Mouse (Mus musculus) E14TG2a.4 (cell line): ENCODE measurements around the gene Ctsll3.
A peak's percentile ranks its signal among the peaks of the same experiment; 100 is the strongest.

Experiments
- H3K27me3 ChIP-seq: 2 replicates; pipeline ENCODE4 v1.6.1; 2014; ENCODE audit warnings: low read length, control low read depth; ENCODE audit not compliant: insufficient read depth
- H3K36me3 ChIP-seq: 2 replicates; pipeline ENCODE4 v1.6.1; 2014; ENCODE audit warnings: low read length, control low read depth; ENCODE audit not compliant: insufficient read depth
- H3K4me1 ChIP-seq: replicated peaks from 2 replicates; pipeline ENCODE4 v1.6.1; 2014; ENCODE audit warnings: low read depth, low read length, control low read depth
- H3K4me3 ChIP-seq: replicated peaks from 2 replicates; pipeline ENCODE4 v1.5.1; 2014; ENCODE audit warnings: mild to moderate bottlenecking, low read length
- H3K9me3 ChIP-seq: 2 replicates; pipeline ENCODE4 v1.6.1; 2014; ENCODE audit warnings: low read length, control low read depth
- CTCF ChIP-seq: conservative IDR thresholded peaks from 2 replicates; pipeline ENCODE4 v1.5.1; 2014; ENCODE audit warnings: low read length
- NANOG ChIP-seq: IDR thresholded peaks from 2 replicates; pipeline ENCODE4 v1.6.1; 2014; ENCODE audit warnings: borderline replicate concordance, low read length, mixed read lengths
- POU5F1 ChIP-seq: IDR thresholded peaks from 2 replicates; pipeline ENCODE4 v1.6.1; 2014; ENCODE audit warnings: low read length, borderline replicate concordance

Gene Ctsll3

DNA sequence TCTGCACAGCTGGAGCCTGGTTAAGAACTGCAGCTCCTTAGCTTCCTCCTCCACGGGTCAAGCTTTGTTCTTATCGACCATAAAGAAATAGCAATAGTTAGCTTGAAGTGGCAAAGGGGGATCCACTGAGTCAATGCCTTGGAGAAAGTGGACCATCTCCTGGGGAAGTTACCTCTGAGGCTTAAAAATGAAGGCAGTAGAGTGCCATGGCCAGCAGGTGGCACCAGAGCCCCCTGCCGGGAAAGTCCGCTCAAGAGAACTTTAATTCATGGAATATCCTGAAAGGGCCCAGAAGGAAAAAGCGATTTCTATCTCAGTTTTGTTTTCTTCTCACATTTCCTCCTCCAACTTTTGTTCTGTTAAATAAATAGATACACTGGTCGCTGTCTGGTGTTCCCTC is 43.5 kb downstream of the Ctsll3 start:
- Histone ChIP-seq H3K27me3 (no peaks in the 10 kb centered on the region), H3K4me3 (no peak overlapping the region), H3K9me3 (no peaks in the 10 kb centered on the region), H3K4me1 (peaks cover 7% of the 10 kb centered on the region; the same call in 1 of the 2 replicates), H3K36me3 (peaks cover 21% of the 10 kb centered on the region)
- no peak for TF ChIP-seq POU5F1
- no peak for TF ChIP-seq NANOG
- TF ChIP-seq CTCF: peak; percentile 78

DNA sequence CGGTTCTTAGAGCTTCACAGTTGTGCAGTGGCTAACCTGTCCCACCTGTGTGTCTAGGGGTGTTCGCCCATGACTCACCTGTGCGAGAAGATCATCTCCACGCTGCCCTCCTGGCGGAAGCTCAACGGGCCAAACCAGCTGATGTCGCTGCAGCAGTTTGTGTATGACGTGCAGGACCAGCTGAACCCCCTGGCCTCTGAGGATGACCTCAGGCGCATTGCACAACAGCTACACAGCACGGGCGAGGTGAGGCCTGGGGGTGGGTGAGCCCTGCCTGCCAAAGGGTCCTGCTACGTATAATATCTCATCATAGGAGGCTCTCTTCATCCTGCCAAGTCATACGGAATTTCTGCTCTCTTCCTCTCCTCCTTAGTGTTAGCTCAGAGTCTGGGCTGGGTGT is 45.4 kb downstream of the Ctsll3 start:
- peaks cover 7% of the 10 kb centered on the region; the same call in 1 of the 2 replicates for H3K4me1 ChIP-seq
- H3K9me3 ChIP-seq: no peaks in the 10 kb centered on the region
- H3K4me3 ChIP-seq: no peak overlapping the region
- H3K36me3 ChIP-seq: peaks cover 37% of the 10 kb centered on the region
- TF ChIP-seq POU5F1 (no peak), NANOG (no peak), CTCF (no peak)
- no peaks in the 10 kb centered on the region for H3K27me3 ChIP-seq

DNA sequence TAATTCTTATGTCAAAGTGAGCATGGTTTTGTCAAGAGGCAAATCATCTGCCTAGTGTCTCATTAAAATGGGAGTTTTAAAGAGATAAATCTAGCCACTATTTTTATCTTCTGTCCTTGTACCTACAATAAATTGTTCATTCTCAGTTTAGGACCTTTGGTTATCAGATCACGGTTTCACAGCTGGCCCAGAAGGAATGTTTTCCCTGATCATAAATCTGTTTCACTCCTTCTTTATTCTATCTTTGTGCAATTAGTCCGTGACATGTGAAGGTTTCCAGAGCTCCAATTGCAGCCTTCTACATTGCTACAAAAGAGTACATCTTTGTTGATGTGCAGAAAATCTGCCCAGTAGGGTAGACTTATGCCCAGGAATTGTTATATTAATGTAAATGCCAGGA is 47.4 kb downstream of the Ctsll3 start:
- Histone ChIP-seq H3K9me3 (no peaks in the 10 kb centered on the region), H3K36me3 (peaks cover 36% of the 10 kb centered on the region), H3K4me3 (no peak overlapping the region), H3K27me3 (no peaks in the 10 kb centered on the region), H3K4me1 (peaks cover under 1% of the 10 kb centered on the region; the same call in 1 of the 2 replicates)
- no peak for TF ChIP-seq CTCF
- TF ChIP-seq POU5F1: no peak
- no peak for TF ChIP-seq NANOG

DNA sequence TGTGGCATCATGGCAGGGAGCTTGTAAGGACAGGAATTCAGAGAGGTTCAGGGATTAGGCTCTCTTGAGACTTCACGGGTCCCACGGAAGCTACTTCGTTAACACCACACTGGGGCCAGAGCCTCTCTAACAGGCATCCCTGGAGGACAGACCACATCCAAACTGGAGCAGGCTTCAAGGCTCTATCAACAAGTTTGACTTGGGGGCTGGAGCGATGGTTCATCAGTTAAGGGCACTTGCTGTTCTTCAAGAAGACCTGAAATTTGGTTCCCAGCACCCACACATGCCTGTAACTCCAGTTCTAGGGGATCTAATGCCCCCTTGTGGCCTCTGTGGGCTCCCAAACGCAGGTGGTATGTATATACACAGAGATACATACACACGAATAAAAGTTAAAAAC is 49.4 kb downstream of the Ctsll3 start:
- no peaks in the 10 kb centered on the region for H3K4me1 ChIP-seq
- no peak overlapping the region for H3K4me3 ChIP-seq
- H3K27me3 ChIP-seq: no peaks in the 10 kb centered on the region
- TF ChIP-seq POU5F1: no peak
- TF ChIP-seq NANOG: no peak
- peak; percentile 14; the same call in 1 of the 2 replicates for TF ChIP-seq CTCF
- H3K36me3 ChIP-seq: peaks cover 50% of the 10 kb centered on the region
- no peaks in the 10 kb centered on the region for H3K9me3 ChIP-seq

DNA sequence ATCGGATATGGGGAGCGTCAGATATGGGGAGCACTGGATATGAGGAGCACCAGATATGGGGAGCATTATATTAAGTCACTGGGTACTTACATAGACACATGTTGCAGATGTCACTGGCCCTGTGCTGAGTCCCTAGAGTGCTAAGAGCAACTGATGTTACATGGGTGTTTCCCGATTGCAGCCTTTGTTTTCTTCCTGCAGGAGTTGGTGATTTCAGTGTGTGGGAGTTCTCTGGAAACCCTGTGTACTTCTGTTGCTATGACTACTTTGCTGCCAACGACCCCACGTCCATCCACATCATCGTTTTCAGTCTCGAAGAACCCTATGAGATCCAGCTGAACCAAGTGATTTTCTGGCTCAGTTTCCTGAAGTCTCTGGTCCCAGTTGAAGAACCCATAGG is 51.7 kb downstream of the Ctsll3 start:
- Histone ChIP-seq H3K27me3 (no peaks in the 10 kb centered on the region), H3K9me3 (no peaks in the 10 kb centered on the region), H3K4me3 (no peak overlapping the region), H3K4me1 (no peaks in the 10 kb centered on the region), H3K36me3 (peaks cover 48% of the 10 kb centered on the region)
- TF ChIP-seq NANOG (no peak), POU5F1 (no peak), CTCF (no peak)

DNA sequence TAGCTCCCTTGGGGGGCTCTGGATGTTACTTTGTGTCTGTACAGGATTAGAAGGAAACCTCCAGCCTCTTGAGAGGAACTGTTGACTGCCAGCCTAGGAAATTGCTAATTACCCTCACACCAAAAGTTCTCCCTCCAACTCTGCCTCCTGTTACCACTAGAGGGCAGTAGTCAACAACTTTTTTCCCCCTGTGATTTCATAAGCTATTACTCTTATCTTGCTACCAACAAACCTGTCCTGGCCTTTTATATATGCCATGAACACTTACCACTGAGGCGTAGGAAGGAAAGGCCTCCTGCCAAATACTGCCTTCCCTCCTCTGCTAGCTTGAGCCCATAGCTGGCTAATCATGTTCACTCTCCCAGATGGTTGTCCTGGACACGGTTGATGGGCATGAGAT is 54.1 kb downstream of the Ctsll3 start:
- H3K4me3 ChIP-seq: no peak overlapping the region
- TF ChIP-seq POU5F1 (no peak), NANOG (no peak), CTCF (peak; percentile 73)
- H3K9me3 ChIP-seq: no peaks in the 10 kb centered on the region
- peaks cover 4% of the 10 kb centered on the region for H3K4me1 ChIP-seq
- H3K27me3 ChIP-seq: no peaks in the 10 kb centered on the region
- peaks cover 38% of the 10 kb centered on the region for H3K36me3 ChIP-seq
